Mouse (Mus musculus) heart, embryonic 11.5 days (tissue): ENCODE measurements around the gene Usb1. TPM values are rescaled to one million over a fixed set of nuclear protein-coding genes. Genes with fewer than 3 reads are reported as not detected.

Experiments used
- polyA plus RNA-seq: library from polyadenylated mRNA; unstranded; fragments of >200 nt; fragmentation: Nextera tagmentation; extraction: Ambion mirVana; gene quantifications from 2 replicates; pipeline ENCODE4 v1.2.1, GENCODE M21; 2014

The Usb1 gene
- polyA plus RNA-seq, 1 experiment from 2014 or later = 26.3 TPM

Other genes with a start within 250 kb of the Usb1 start
- 5.7 and 10.0 TPM in 2 replicates for gene Kifc3, start 129.5 kb upstream of the Usb1 start, polyA plus RNA-seq
- gene Cngb1, start 25.7 kb upstream of the Usb1 start, polyA plus RNA-seq = 0.82 TPM in 1 of 2 replicates, not detected in the other
- not detected in 2 replicates for gene Tepp, start 21.7 kb upstream of the Usb1 start, polyA plus RNA-seq
- 4.4 and 5.9 TPM in 2 replicates for gene Zfp319, start 334 bp upstream of the Usb1 start, polyA plus RNA-seq
- 38.1 and 43.1 TPM in 2 replicates for gene Mmp15, start 20.0 kb downstream of the Usb1 start, polyA plus RNA-seq
- 135 and 139 TPM in 2 replicates for gene Cfap20, start 102.6 kb downstream of the Usb1 start, polyA plus RNA-seq
- gene Csnk2a2, start 157.8 kb downstream of the Usb1 start, polyA plus RNA-seq = 12.1 and 16.0 TPM in 2 replicates
- 2.2 and 2.3 TPM in 2 replicates for gene Ccdc113, start 201.8 kb downstream of the Usb1 start, polyA plus RNA-seq
- gene Prss54, start 244.1 kb downstream of the Usb1 start, polyA plus RNA-seq = not detected in 2 replicates